Comparison of ENCODE assay signal across 8 mouse cellular contexts in genomic region chr10:81365672-81366476, GRCm38 (mm10). TPM values are rescaled to one million over a fixed set of nuclear protein-coding genes. Genes with fewer than 3 reads are reported as not detected.
A peak's percentile ranks its signal among the peaks of the same experiment; 100 is the strongest.
DNase-seq lines count a peak whose midpoint lies in the region; ATAC-seq and TF ChIP-seq lines count a peak whose summit lies in the region.

Gene 4930404N11Rik, minus strand, starts transcription at chr10:81365816.

- H3K4me3 ChIP-seq in lung, adult 2 months (replicated peaks; ENCODE audit: extremely low read depth, low read depth, low read length): peak within 1 kb of the TSS; percentile 9
- H3K4me3 ChIP-seq in erythroblast, embryonic 14.5 days (replicated peaks): peak within 1 kb of the TSS; percentile 21
- H3K4me3 ChIP-seq in neural tube, embryonic 14.5 days (ENCODE audit: low read depth, low read length): no peak within 1 kb of the TSS

- TF ChIP-seq CTCF in lung, adult 2 months (IDR thresholded peaks at IDR 0.05; ENCODE audit: insufficient read depth, low read length): no peak

- H3K9me3 ChIP-seq in erythroblast, embryonic 14.5 days (ENCODE audit: control insufficient read depth, low read length): peaks cover 2% of the 10 kb centered on the region; the same call in 1 of the 2 replicates
- no peaks in the 10 kb centered on the region for H3K9me3 ChIP-seq in neural tube, embryonic 14.5 days (ENCODE audit: control insufficient read depth, low read length)

- DNase-seq in lung, adult 2 months: no peak
- no peak for DNase-seq in lung, postnatal 25 days (ENCODE audit: low spot score)
- peak; percentile 48 for DNase-seq in liver
- no peak for DNase-seq in gastrocnemius, postnatal 10 days
- no peak for DNase-seq in right cerebral cortex, adult 18-20 months
- DNase-seq in cerebellum, adult 18-20 months: no peak

- TF ChIP-seq POLR2A in lung, adult 2 months (IDR thresholded peaks at IDR 0.05; ENCODE audit: borderline replicate concordance, extremely low read depth, low read depth, low read length): peak; percentile 42; the same call in 1 of the 2 replicates

- peak within 1 kb of the TSS; percentile 30; the same call in 1 of the 2 replicates for H3K4me2 ChIP-seq in neural tube, embryonic 14.5 days (ENCODE audit: low read depth, low read length)

- H3K27me3 ChIP-seq in erythroblast, embryonic 14.5 days (ENCODE audit: control insufficient read depth): no peaks in the 10 kb centered on the region; the same call in 1 of the 2 replicates
- H3K27me3 ChIP-seq in neural tube, embryonic 14.5 days (ENCODE audit: control insufficient read depth, insufficient read depth, low read length): 0 out of 2 replicates have a peak, but pooled peaks cover 3% of the 10 kb centered on the region

- H3K4me1 ChIP-seq in lung, adult 2 months (ENCODE audit: control insufficient read depth, insufficient read depth, low read length): 0 out of 2 replicates have a peak, but pooled peaks cover 5% of the 10 kb centered on the region
- peaks cover 88% of the 10 kb centered on the region for H3K4me1 ChIP-seq in erythroblast, embryonic 14.5 days (ENCODE audit: control insufficient read depth)
- H3K4me1 ChIP-seq in neural tube, embryonic 14.5 days (ENCODE audit: control insufficient read depth, insufficient read depth, low read length): peaks cover 10% of the 10 kb centered on the region; the same call in 1 of the 2 replicates

- 33% methylated on average over 12 of the region's 12 CpGs for WGBS in lung, adult 2 months
- WGBS in neural tube, embryonic 14.5 days: 14% methylated on average over 12 of the region's 12 CpGs

- no peak within 1 kb of the TSS for H3K9ac ChIP-seq in neural tube, embryonic 14.5 days (replicated peaks; ENCODE audit: low read depth, low read length)

- H3K27ac ChIP-seq in neural tube, embryonic 14.5 days (ENCODE audit: low read depth, low read length): no peak within 1 kb of the TSS

- H3K36me3 ChIP-seq in erythroblast, embryonic 14.5 days (ENCODE audit: control insufficient read depth): peaks cover 100% of the 10 kb centered on the region
- peaks cover 39% of the 10 kb centered on the region for H3K36me3 ChIP-seq in neural tube, embryonic 14.5 days (ENCODE audit: control insufficient read depth, insufficient read depth, low read length)

- 0 out of 2 replicates have a peak, but pooled peaks have one; percentile 7 for ATAC-seq in neural tube, embryonic 14.5 days (ENCODE audit: low read depth)

RNA-seq across cellular contexts. Expression of gene 4930404N11Rik, which starts in this region (rescaled TPM):
- 21.9 and 25.8 TPM in 2 replicates for polyA plus RNA-seq in lung, adult 2 months (2012; rRNA removed)
- polyA plus RNA-seq in erythroblast, embryonic 14.5 days (2012): 3.2 and 5.6 TPM in 2 replicates
- 0.39 and 0.42 TPM in 2 replicates for polyA plus RNA-seq in neural tube, embryonic 14.5 days (2014; fragmentation: Nextera tagmentation; extraction: Ambion mirVana)
- 1 to 10 TPM in 1 of 2 experiments, under 1 TPM in 1; 0.85 to 1.4 TPM for total RNA-seq in gastrocnemius, postnatal 10 days (2021)

Comparison
In these comparisons a context has a peak if more than half of its experiments do, and no peak if none do; other contexts are left out.
1. Peak in ATAC-seq and H3K4me2 ChIP-seq in neural tube, embryonic 14.5 days; RNA of the gene not detected or under 1 TPM.